In genomic region chr2:30690307-30690706, GRCm38 (mm10) we compare ENCODE assay signal across 8 mouse cellular contexts.
A peak's percentile ranks its signal among the peaks of the same experiment; 100 is the strongest.
DNase-seq lines count a peak whose midpoint lies in the region; ATAC-seq lines count a peak whose summit lies in the region.

No protein-coding gene starts in this region.

- WGBS in intestine, embryonic 14.5 days, result 62% methylated on average over 11 of the region's 11 CpGs
- 24% methylated on average over 11 of the region's 11 CpGs for WGBS in liver, embryonic 15.5 days (ENCODE audit: insufficient replicate concordance)

- H3K4me3 ChIP-seq in intestine, embryonic 14.5 days (ENCODE audit: low read depth, low read length), result no peak overlapping the region
- no peak overlapping the region for H3K4me3 ChIP-seq in liver, embryonic 15.5 days (replicated peaks)

- H3K27me3 ChIP-seq in intestine, embryonic 14.5 days (replicated peaks; ENCODE audit: control insufficient read depth, insufficient read depth, low read length), result no peaks in the 10 kb centered on the region
- H3K27me3 ChIP-seq in liver, embryonic 15.5 days, result peaks cover 46% of the 10 kb centered on the region

- peaks cover 47% of the 10 kb centered on the region for H3K4me1 ChIP-seq in intestine, embryonic 14.5 days (replicated peaks; ENCODE audit: control insufficient read depth, insufficient read depth, low read length)
- H3K4me1 ChIP-seq in liver, embryonic 15.5 days (replicated peaks), result peaks cover 30% of the 10 kb centered on the region

- H3K9me3 ChIP-seq in intestine, embryonic 14.5 days (ENCODE audit: control insufficient read depth, low read length), result no peaks in the 10 kb centered on the region
- H3K9me3 ChIP-seq in liver, embryonic 15.5 days (replicated peaks), result no peaks in the 10 kb centered on the region

- no peaks in the 10 kb centered on the region for H3K36me3 ChIP-seq in intestine, embryonic 14.5 days (ENCODE audit: control insufficient read depth, insufficient read depth, low read length)
- no peaks in the 10 kb centered on the region for H3K36me3 ChIP-seq in liver, embryonic 15.5 days (replicated peaks)

- H3K9ac ChIP-seq in intestine, embryonic 14.5 days (ENCODE audit: low read length), result no peak overlapping the region
- H3K9ac ChIP-seq in liver, embryonic 15.5 days, result no peak overlapping the region

- peak; percentile 19 for DNase-seq in 3134 (ENCODE audit: extremely low read depth, insufficient read length, low spot score)
- DNase-seq in ZHBTc4 (ENCODE audit: low read depth, low spot score), result peak; percentile 56
- DNase-seq in intestine, embryonic 14.5 days (ENCODE audit: low spot score), result no peak
- DNase-seq in natural killer cell, adult 2 months (ENCODE audit: low spot score in 2 of 2), result peak; percentile 46 to 83
- no peak for DNase-seq in MN1 (ENCODE audit: low spot score)
- no peak for DNase-seq in right cerebral cortex, postnatal 10 days (ENCODE audit: low spot score in 2 of 2)

- peak; percentile 85 for ATAC-seq in granulocyte monocyte progenitor cell, adult 5-6 weeks (replicated peaks; ENCODE audit: poor library complexity, severe bottlenecking)
- ATAC-seq in intestine, embryonic 14.5 days (replicated peaks; ENCODE audit: low FRiP score, low TSS enrichment, low read depth), result no peak
- 0 out of 2 replicates have a peak, but pooled peaks have one; percentile 16 for ATAC-seq in liver, embryonic 15.5 days (ENCODE audit: insufficient read depth)

- H3K27ac ChIP-seq in intestine, embryonic 14.5 days (ENCODE audit: low read depth), result peak overlapping the region; percentile 66; the same call in 1 of the 2 replicates
- peak overlapping the region; percentile 58 for H3K27ac ChIP-seq in liver, embryonic 15.5 days (replicated peaks)

- H3K4me2 ChIP-seq in intestine, embryonic 14.5 days (ENCODE audit: low read length), result no peak overlapping the region
- H3K4me2 ChIP-seq in liver, embryonic 15.5 days, result no peak overlapping the region

Comparison
In these comparisons a context has a peak if more than half of its experiments do, and no peak if none do; other contexts are left out.
1. DNase-seq: peak in 3134 (single experiment), ZHBTc4 (single experiment) and natural killer cell, adult 2 months (2 of 2); none in intestine, embryonic 14.5 days (single experiment), MN1 (single experiment) and right cerebral cortex, postnatal 10 days (0 of 2).